Mouse (Mus musculus) midbrain, embryonic 12.5 days (tissue): ENCODE data around the gene Rpl10-ps3. TPM values are rescaled to one million over a fixed set of nuclear protein-coding genes. Genes with fewer than 3 reads are reported as not detected.

ENCODE experiments used
- ATAC-seq: fragments of 200-750 bp; cut with Nextera tagmentation; 2 replicates; pipeline ENCODE4 v1.8.0; 2017; ENCODE audit warnings: low read depth, moderate TSS enrichment, moderate library complexity; ENCODE audit not compliant: low FRiP score
- H3K27ac ChIP-seq: fragments of 300-500 bp; sonication (generic); replicated peaks from 2 replicates; pipeline ENCODE4 v1.5.1; 2016; ENCODE audit warnings: mild to moderate bottlenecking
- H3K27me3 ChIP-seq: fragments of 300-500 bp; sonication (generic); 2 replicates; pipeline ENCODE4 v1.6.1; 2016; ENCODE audit warnings: mild to moderate bottlenecking
- H3K36me3 ChIP-seq: fragments of 300-500 bp; sonication (generic); 2 replicates; pipeline ENCODE4 v1.6.1; 2016
- H3K4me1 ChIP-seq: fragments of 300-500 bp; sonication (generic); 2 replicates; pipeline ENCODE4 v1.6.1; 2016
- H3K4me2 ChIP-seq: fragments of 300-500 bp; sonication (generic); replicated peaks from 2 replicates; pipeline ENCODE4 v1.6.1; 2016; ENCODE audit warnings: mild to moderate bottlenecking, moderate library complexity
- H3K4me3 ChIP-seq: fragments of 300-500 bp; sonication (generic); 2 replicates; pipeline ENCODE4 v1.5.1; 2016; ENCODE audit warnings: mild to moderate bottlenecking
- H3K9ac ChIP-seq: fragments of 300-500 bp; sonication (generic); replicated peaks from 2 replicates; pipeline ENCODE4 v1.6.1; 2016; ENCODE audit warnings: mild to moderate bottlenecking, moderate library complexity
- H3K9me3 ChIP-seq: fragments of 300-500 bp; sonication (generic); 2 replicates; pipeline ENCODE4 v1.6.1; 2016; ENCODE audit warnings: mild to moderate bottlenecking
- WGBS: fragments of 180-500 bp; shearing (Covaris S2); methylation state at CpG from one replicate; pipeline ENCODE4 v1.1.7; 2016; 5-methylcytosine and 5-hydroxymethylcytosine counted together
- polyA plus RNA-seq: library from polyadenylated mRNA; unstranded; fragments of >200 nt; fragmentation: Nextera tagmentation; extraction: Ambion mirVana; gene quantifications from 2 replicates; pipeline ENCODE4 v1.2.1, GENCODE M21; 2016

The Rpl10-ps3 gene
- polyA plus RNA-seq = 121 and 146 TPM in 2 replicates

DNA sequence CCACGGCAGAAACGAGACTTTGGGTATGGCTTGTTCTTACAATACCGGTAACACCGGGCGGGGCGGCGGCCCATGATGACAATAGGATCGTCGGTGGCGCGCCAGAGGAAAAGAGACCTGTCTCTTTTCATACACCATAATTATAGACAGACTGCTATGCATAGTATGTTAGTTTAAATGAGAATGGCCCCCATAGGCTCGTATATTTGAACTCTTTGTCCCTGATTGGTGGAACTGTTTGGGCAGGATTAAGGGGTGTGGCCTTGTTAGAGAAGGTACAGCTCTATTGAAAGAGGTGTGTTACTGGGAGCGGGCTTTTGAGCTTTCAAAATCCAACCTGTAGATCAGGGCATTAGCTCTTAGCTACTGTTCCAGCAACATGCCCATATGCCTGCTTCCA lies at the start of gene Rpl10-ps3:
Gene Rpl10-ps3, minus strand, starts transcription at position 101 of the 400 bp plus-strand sequence.
- Histone ChIP-seq H3K9ac (no peak within 1 kb of the TSS), H3K27ac (no peak within 1 kb of the TSS), H3K9me3 (0 out of 2 replicates have a peak, but pooled peaks cover 2% of the 10 kb centered on the region), H3K36me3 (no peaks in the 10 kb centered on the region), H3K4me2 (no peak within 1 kb of the TSS), H3K4me1 (no peaks in the 10 kb centered on the region), H3K27me3 (no peaks in the 10 kb centered on the region), H3K4me3 (no peak within 1 kb of the TSS)
- 96% methylated on average over 11 of the region's 13 CpGs for WGBS
- ATAC-seq = no peak

DNA sequence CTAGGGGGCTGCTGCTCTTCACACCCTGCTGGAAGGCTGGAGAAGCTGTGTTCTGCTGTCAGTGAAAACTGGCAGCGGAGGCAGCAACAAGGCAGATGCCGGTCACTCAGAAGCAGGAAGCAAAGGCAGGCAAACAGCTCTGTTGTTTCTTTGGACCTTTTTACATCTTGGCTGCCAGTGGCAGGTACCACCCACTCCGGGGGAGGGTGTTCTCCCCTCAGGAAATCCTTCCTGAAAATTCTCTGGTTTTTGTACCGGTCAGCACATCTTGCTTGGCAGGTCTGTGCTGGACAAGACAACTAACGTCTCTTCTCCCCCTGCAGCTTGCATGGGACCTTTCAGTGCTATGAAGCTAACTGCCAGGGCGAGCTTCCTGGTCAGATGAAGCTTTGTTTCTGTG lies 30.8 kb upstream of the Rpl10-ps3 start:
- no peaks in the 10 kb centered on the region for H3K36me3 ChIP-seq
- H3K9me3 ChIP-seq = 0 out of 2 replicates have a peak, but pooled peaks cover 4% of the 10 kb centered on the region
- ATAC-seq = no peak
- no peak overlapping the region for H3K4me2 ChIP-seq
- H3K9ac ChIP-seq = no peak overlapping the region
- H3K4me3 ChIP-seq = no peak overlapping the region
- no peaks in the 10 kb centered on the region for H3K4me1 ChIP-seq
- WGBS = 81% methylated on average over 6 of the region's 6 CpGs
- H3K27me3 ChIP-seq = no peaks in the 10 kb centered on the region
- H3K27ac ChIP-seq = no peak overlapping the region

DNA sequence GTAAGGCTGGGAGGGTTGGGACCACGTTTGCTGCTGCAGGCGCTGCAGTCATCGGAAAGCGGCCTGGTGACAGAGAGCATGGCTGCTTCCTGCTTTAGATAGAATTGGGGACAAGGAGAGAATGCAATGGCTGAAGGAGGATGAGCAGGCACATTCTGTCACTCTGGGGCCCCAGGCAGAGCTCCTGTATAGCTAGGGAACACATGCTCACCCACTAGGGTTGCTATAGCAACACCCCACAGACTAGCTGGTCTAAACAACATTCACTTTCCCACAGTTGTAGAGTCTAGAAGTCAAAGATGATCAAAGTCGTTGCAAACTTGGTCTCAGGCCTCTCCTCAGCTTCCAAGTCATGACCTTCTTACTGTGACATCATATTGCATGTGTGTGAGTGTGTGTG lies 29.9 kb upstream of the Rpl10-ps3 start:
- 86% methylated on average over 5 of the region's 5 CpGs for WGBS
- H3K9me3 ChIP-seq = 0 out of 2 replicates have a peak, but pooled peaks cover 4% of the 10 kb centered on the region

DNA sequence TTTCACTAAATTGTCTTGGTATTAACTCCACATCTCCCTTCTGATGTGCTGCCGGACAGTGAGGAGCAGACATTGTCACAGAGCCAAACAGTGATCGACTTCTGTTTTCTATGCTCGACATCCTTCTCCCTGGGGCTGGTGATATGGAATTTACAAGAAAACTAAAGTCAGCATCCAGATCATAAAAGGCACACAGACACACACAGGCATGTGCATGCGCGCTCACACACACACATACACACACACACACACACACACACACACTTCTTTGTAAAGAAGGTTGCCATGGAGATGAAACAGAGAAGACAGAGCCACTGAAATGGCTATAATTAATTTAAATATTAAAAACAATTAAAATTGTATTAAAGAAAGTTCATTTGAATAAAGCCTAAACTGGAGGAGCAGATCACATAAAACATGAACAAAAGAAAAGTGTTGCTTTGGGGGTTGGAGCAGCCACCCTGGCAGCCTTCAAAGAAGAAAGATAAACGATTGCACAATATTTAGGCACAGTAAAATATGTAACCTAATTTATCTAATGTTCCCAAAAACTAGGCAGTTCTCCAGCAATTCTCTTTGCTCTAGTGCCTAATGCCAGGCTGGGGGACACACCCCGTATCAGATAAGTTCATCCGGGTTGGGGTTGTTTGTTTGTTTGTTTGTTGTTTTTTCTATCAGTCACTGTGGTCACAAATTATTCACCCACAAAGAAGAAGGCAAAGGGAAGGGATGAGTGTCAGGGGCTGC lies 24.0 kb upstream of the Rpl10-ps3 start:
- ATAC-seq = no peak
- no peak overlapping the region for H3K4me2 ChIP-seq
- H3K9me3 ChIP-seq = no peaks in the 10 kb centered on the region
- 82% methylated on average over 8 of the region's 8 CpGs for WGBS
- H3K27ac ChIP-seq = no peak overlapping the region
- H3K4me3 ChIP-seq = no peak overlapping the region
- no peaks in the 10 kb centered on the region for H3K27me3 ChIP-seq
- no peaks in the 10 kb centered on the region for H3K36me3 ChIP-seq
- H3K9ac ChIP-seq = no peak overlapping the region
- H3K4me1 ChIP-seq = peaks cover 5% of the 10 kb centered on the region; the same call in 1 of the 2 replicates

More for the DNA sequence above, 29.9 kb upstream of the Rpl10-ps3 start:
- no peak overlapping the region for H3K9ac ChIP-seq
- H3K27ac ChIP-seq = no peak overlapping the region
- no peaks in the 10 kb centered on the region for H3K27me3 ChIP-seq
- H3K4me3 ChIP-seq = no peak overlapping the region
- H3K4me2 ChIP-seq = no peak overlapping the region
- ATAC-seq = no peak
- no peaks in the 10 kb centered on the region for H3K4me1 ChIP-seq
- H3K36me3 ChIP-seq = no peaks in the 10 kb centered on the region

DNA sequence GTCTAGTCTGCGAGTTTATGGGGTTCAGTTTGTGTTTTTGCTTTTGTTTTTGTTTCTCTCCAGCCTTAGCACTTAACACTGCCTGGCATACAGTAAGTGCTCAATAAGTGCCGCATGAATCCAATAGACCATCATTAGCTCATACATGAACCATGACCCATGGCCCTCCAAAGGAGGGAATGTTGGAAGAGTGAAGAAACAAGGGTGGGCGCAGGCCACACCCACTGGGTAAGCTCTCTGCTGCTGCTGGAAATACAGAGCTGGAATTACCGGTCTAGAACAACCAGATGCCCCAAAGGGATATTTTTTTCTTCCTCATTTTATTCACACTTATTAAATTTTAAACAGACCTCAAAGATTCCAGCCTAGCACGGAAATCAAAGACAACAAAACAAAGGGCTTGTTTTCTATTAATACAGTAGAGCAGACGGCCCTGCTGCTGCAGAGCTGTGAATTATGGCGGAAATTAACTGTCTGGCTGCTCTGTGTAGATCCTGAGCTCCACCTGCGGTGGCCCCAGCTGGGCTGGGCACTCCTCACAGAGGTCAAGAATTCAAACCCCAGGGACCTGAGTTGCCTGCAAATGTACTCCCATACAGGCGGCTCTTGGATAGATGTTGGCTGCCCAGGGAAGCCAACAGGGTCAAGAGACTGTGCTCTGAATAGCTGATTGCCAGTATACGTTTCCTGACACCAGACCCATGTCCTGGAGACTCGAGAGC lies 20.5 kb upstream of the Rpl10-ps3 start:
- 65% methylated on average over 11 of the region's 11 CpGs for WGBS
- Histone ChIP-seq H3K4me2 (no peak overlapping the region), H3K27me3 (no peaks in the 10 kb centered on the region), H3K36me3 (no peaks in the 10 kb centered on the region), H3K4me1 (peaks cover 5% of the 10 kb centered on the region; the same call in 1 of the 2 replicates), H3K4me3 (no peak overlapping the region), H3K9ac (no peak overlapping the region), H3K9me3 (no peaks in the 10 kb centered on the region), H3K27ac (0 out of 2 replicates have a peak overlapping the region, but pooled peaks have one; percentile 17)
- ATAC-seq = no peak

DNA sequence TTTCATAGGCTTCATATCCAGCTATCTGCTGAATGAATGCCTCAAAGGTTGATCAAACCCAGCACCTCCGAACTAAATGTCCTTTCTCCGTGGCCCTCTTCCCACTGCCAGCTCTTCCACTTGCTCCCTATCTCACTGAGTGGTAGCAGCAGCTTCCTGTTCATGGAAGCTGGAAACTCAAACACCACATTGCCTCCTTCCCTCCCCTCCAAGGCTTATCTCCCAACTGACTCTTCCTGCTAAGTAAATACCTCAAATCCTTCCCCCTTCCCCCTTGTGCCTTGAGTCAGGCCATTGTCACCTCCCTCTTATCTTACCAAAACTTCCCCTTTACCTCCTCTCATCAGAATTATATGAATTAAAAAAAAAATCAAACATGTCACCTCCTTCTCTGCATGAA lies 19.2 kb upstream of the Rpl10-ps3 start:
- no peak for ATAC-seq
- H3K36me3 ChIP-seq = no peaks in the 10 kb centered on the region

DNA sequence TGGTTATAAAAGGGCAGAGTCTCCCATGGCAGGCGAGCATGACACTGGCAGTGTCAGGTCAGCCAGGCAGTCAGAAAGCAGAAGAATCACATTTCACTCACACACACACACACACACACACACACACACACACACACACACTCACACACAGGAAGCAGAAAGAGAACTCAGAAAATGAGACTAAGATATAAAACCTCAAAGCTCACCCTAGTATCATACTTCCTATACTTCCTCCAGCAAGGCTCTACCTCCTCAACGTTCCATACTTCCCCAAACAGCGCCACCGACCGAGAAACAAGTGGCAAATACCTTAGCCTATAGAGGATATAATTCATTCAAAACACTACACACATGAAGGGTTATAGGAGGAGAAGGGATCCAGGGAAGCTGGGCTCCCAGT lies 18.5 kb upstream of the Rpl10-ps3 start:
- no peak for ATAC-seq

More for the DNA sequence above, 19.2 kb upstream of the Rpl10-ps3 start:
- WGBS = 88% methylated on average over 2 of the region's 2 CpGs
- Histone ChIP-seq H3K27me3 (no peaks in the 10 kb centered on the region), H3K9me3 (no peaks in the 10 kb centered on the region), H3K27ac (no peak overlapping the region), H3K4me2 (no peak overlapping the region), H3K9ac (no peak overlapping the region), H3K4me3 (no peak overlapping the region), H3K4me1 (peaks cover 5% of the 10 kb centered on the region; the same call in 1 of the 2 replicates)

DNA sequence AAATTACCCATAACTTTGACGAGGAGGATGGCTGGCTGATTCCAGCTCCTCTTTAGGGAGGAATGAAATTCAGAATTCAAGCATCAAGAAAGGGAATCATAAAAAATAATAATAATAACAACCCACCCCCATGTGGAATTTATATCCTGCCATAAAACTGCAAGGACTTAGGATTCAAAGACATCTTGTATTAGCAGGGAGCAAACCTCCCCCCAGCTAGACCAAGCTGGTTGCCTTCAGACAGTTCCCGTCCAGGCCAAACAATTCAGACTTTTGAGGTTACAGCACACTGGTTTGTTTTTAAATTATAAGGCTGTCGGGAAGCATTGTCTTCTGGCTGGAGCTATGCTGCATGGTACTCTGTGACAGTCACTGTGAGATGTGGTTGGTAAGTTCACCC lies 17.8 kb upstream of the Rpl10-ps3 start:
- Histone ChIP-seq H3K4me2 (no peak overlapping the region), H3K36me3 (no peaks in the 10 kb centered on the region), H3K4me1 (no peaks in the 10 kb centered on the region), H3K27ac (no peak overlapping the region), H3K27me3 (no peaks in the 10 kb centered on the region), H3K9me3 (no peaks in the 10 kb centered on the region), H3K9ac (no peak overlapping the region), H3K4me3 (no peak overlapping the region)
- 76% methylated on average over 3 of the region's 3 CpGs for WGBS
- ATAC-seq = no peak

More for the DNA sequence above, 18.5 kb upstream of the Rpl10-ps3 start:
- Histone ChIP-seq H3K9me3 (no peaks in the 10 kb centered on the region), H3K9ac (no peak overlapping the region), H3K4me1 (peaks cover 2% of the 10 kb centered on the region; the same call in 1 of the 2 replicates), H3K36me3 (no peaks in the 10 kb centered on the region), H3K27me3 (no peaks in the 10 kb centered on the region), H3K27ac (no peak overlapping the region), H3K4me2 (no peak overlapping the region), H3K4me3 (no peak overlapping the region)
- WGBS = 84% methylated on average over 5 of the region's 5 CpGs

DNA sequence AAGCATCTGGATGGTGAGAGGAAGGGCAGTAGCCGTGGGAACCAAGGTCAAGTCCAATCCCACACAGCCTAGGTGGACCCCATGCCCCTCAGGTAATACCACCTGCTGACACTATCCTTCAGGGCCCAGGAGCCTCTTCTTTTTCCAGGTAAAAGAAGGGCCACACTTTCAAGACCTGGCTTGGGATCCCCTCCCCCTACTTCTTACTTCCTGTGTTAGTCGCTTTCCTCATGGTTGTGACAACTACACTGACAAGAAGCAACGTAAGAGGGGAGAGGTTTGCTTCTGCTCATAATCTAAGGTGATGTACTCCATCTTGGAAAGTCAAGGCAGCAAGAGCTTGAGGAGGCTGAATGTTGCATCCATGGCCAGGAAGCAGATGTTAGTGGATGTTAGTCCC lies 15.6 kb upstream of the Rpl10-ps3 start:
- Histone ChIP-seq H3K9me3 (no peaks in the 10 kb centered on the region), H3K27me3 (no peaks in the 10 kb centered on the region), H3K36me3 (no peaks in the 10 kb centered on the region), H3K4me3 (no peak overlapping the region), H3K27ac (no peak overlapping the region), H3K4me1 (no peaks in the 10 kb centered on the region), H3K4me2 (no peak overlapping the region), H3K9ac (no peak overlapping the region)
- no peak for ATAC-seq
- 73% methylated on average over 3 of the region's 3 CpGs for WGBS

DNA sequence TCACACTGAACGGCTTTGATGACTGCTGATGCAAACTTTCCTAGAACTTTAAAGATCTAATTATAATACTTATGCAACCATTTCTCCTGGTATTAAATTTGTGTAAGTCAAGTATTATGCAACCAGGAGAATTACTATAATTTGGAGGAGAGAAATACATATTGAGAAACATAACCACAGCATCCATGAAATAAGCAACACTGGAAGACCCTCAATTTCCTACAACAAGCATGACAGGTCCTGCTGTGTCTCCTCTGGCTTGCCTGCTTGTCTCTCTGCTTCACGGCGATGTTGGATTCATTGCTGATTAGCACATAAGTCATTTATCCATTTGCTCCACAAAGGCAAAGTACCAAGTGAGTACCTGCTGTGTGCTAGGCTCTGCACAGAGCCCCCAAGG lies 12.6 kb upstream of the Rpl10-ps3 start:
- Histone ChIP-seq H3K36me3 (no peaks in the 10 kb centered on the region), H3K4me1 (no peaks in the 10 kb centered on the region), H3K27ac (no peak overlapping the region), H3K9me3 (no peaks in the 10 kb centered on the region), H3K27me3 (no peaks in the 10 kb centered on the region), H3K4me2 (no peak overlapping the region), H3K4me3 (no peak overlapping the region), H3K9ac (no peak overlapping the region)
- WGBS = 79% methylated on average over 3 of the region's 3 CpGs
- no peak for ATAC-seq

DNA sequence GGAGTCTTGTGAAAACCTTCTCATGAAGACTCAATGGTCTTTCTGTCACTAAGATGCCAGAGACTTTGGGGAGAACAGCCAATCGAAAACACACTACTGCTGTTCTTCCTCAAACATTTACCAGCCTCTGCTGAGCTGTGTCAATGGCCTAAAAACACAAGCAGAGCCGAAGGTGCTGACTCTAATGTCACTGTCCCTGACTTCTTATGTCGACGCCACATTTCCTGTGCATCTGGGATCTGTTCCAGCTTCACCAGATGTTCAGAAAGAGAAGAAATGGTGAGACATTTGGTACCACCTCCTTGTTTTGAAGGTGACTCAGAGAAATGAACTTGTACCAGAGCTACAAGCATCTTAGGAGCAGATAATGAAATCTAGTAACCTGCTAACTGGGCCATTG lies 7.0 kb upstream of the Rpl10-ps3 start:
- no peak for ATAC-seq
- H3K4me2 ChIP-seq = no peak overlapping the region
- no peak overlapping the region for H3K27ac ChIP-seq
- H3K9me3 ChIP-seq = no peaks in the 10 kb centered on the region
- 79% methylated on average over 4 of the region's 4 CpGs for WGBS
- H3K4me3 ChIP-seq = no peak overlapping the region
- no peaks in the 10 kb centered on the region for H3K27me3 ChIP-seq
- H3K4me1 ChIP-seq = no peaks in the 10 kb centered on the region
- no peak overlapping the region for H3K9ac ChIP-seq
- H3K36me3 ChIP-seq = no peaks in the 10 kb centered on the region

DNA sequence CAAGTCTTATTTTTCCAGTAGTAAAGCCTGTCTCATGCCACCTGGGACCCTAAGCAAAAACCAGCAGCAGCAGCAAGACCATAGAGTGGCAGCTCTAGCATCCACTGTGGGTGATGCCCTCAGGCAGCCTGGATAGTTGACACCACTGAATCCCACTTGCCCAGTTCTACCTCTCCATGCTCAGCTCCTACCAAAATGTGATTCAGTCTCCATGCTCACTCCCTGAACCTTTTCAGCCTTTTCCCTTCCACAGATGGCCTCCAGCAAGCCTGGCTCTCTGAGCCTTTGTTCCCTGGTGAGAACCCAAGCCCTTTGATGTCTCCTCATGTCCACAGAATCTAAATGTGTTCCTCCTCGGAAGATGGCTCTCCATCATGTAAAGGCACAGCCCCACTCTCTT lies 5.8 kb upstream of the Rpl10-ps3 start:
- H3K4me3 ChIP-seq = no peak overlapping the region
- H3K9me3 ChIP-seq = no peaks in the 10 kb centered on the region
- H3K27ac ChIP-seq = no peak overlapping the region
- no peak overlapping the region for H3K4me2 ChIP-seq
- H3K27me3 ChIP-seq = no peaks in the 10 kb centered on the region
- no peaks in the 10 kb centered on the region for H3K36me3 ChIP-seq
- no peaks in the 10 kb centered on the region for H3K4me1 ChIP-seq
- WGBS = 76% methylated on average over 1 of the region's 1 CpGs
- H3K9ac ChIP-seq = no peak overlapping the region
- ATAC-seq = no peak
